Mouse (Mus musculus) brain, embryonic 18.5 days (tissue): ENCODE results near the gene Sp110.
"Not testable (repeated sequence)": the region's sequence is repeated elsewhere in the genome, so short reads cannot be mapped to it uniquely, and the experiment has no call there.

ENCODE experiments used
- DNase-seq: peaks from one replicate; pipeline ENCODE4 v3.0.0-alpha.2; 2012; ENCODE audit warnings: low read depth, low spot score

Sp110 gene

DNA sequence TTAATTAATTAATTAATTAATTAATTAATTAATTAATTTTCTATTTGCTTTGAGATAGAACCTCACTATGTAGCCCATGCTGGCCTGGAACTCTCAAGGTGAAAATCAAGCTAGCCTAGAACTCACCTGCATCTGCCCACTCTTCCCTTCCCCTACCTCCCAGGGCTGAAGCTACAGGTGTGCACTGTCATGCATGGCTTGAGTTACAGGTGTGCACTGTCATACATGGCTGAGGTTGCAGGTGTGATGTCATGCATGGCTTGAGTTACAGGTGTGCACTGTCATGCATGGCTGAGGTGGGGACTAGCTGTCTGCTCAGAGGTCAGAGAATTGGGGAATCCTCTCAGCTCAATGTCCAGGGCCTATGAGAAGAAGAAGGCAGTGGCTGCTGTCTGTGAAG, 52.2 kb downstream of the Sp110 start:
- DNase-seq, result not testable (repeated sequence)

DNA sequence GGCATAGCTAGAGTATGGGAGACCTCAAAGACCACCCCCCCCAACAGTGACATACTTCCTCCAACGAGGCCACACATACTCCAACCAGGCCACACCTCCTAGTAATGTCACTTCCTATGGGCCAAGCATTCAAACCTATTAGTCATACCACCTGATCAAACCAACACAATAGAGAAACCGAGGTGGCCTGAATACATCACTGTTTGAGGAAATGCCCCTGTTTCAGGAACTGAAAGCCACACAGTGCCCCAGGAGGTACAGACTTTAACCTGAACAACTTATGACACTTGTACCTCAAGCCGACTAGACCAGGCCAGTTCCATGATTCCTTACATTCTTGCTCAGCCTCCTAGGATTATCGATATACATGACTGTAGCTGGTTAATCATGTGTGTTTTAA, 54.8 kb downstream of the Sp110 start:
- not testable (repeated sequence) for DNase-seq

DNA sequence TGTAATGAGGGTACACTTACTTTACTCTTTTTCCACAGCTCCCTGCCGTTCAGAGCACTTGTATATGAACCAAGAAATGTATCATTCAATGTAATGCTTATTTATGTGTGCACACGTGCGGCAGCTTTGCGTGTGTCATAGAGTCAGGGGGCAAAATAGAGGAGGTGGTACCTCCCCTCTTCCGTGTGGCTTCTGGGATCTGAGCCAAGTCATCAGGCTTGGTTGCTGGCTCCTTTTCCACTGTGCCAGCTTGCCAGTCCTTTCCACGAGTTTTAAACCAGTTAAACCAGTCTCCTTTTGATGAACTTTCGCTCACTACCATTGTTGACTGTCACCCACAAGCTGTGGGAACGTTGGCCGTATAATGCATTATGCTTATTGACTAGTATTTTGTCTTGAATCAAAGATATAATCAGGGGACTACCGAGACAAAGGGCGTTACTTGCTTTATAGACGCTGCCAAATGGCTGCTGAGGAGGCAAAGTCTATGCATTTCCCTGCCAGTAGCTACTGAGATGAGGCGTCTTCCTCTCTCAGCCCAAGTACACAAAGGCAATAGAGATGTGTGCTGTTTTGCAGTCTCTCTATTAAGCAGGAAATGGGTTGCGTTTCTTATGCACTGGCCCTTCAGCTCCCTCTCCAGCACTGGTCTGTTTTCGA, 70.0 kb downstream of the Sp110 start:
- not testable (repeated sequence) for DNase-seq
